Mouse (Mus musculus) MEL (cell line): ENCODE measurements around the gene Adam22. TPM values are rescaled to one million over a fixed set of nuclear protein-coding genes. Genes with fewer than 3 reads are reported as not detected.
A peak's percentile ranks its signal among the peaks of the same experiment; 100 is the strongest.

Source experiments
- DNase-seq: peaks from one replicate; pipeline ENCODE4 v3.0.0; 2011; ENCODE audit warnings: low read depth, low spot score
- H3K27ac ChIP-seq: 2 replicates; pipeline ENCODE4 v1.5.1; 2012; ENCODE audit warnings: low read depth, mild to moderate bottlenecking, control low read depth, low read length, moderate library complexity; ENCODE audit not compliant: control insufficient read depth
- H3K27me3 ChIP-seq, 2 experiments: fragments of 150-350 bp in 1 of 2; sonication (generic) in 1 of 2; 2 replicates each; pipeline ENCODE4 v1.6.1; 2012; ENCODE audit warnings: low read length in 2 of 2, mild to moderate bottlenecking in 2 of 2, improper control_type of control experiment in 1 of 2, moderate library complexity in 1 of 2; ENCODE audit not compliant: insufficient read depth in 2 of 2, control insufficient read depth in 1 of 2
- H3K36me3 ChIP-seq, 2 experiments: 2 replicates each; pipeline ENCODE4 v1.6.1; 2012 to 2014; ENCODE audit warnings: low read length in 2 of 2, improper control_type of control experiment in 1 of 2, inconsistent platforms in 1 of 2, mild to moderate bottlenecking in 1 of 2; ENCODE audit not compliant: insufficient read depth in 2 of 2, control insufficient read depth in 1 of 2
- H3K4me1 ChIP-seq, 2 experiments: fragments of 150-350 bp in 1 of 2; sonication (generic) in 1 of 2; 2 replicates each; pipeline ENCODE4 v1.6.1; 2012; ENCODE audit warnings: low read length in 2 of 2, improper control_type of control experiment in 1 of 2, mild to moderate bottlenecking in 1 of 2; ENCODE audit not compliant: insufficient read depth in 2 of 2, control insufficient read depth in 1 of 2
- H3K4me3 ChIP-seq, 2 experiments: fragments of 150-350 bp in 1 of 2; sonication (generic) in 1 of 2; 2 replicates each; pipeline ENCODE4 v1.5.1; 2012; ENCODE audit warnings: low read depth in 2 of 2, low read length in 2 of 2, mild to moderate bottlenecking in 2 of 2, moderate library complexity in 2 of 2, control low read depth in 1 of 2, improper control_type of control experiment in 1 of 2; ENCODE audit not compliant: control insufficient read depth in 1 of 2, insufficient read depth in 1 of 2
- H3K79me2 ChIP-seq: 2 replicates; pipeline ENCODE4 v1.6.1; 2012; ENCODE audit warnings: mild to moderate bottlenecking, low read length, moderate library complexity; ENCODE audit not compliant: control insufficient read depth, poor library complexity, insufficient read depth
- H3K9ac ChIP-seq: 2 replicates; pipeline ENCODE4 v1.6.1; 2012; ENCODE audit warnings: low read depth, mild to moderate bottlenecking, control low read depth, low read length, moderate library complexity; ENCODE audit not compliant: control insufficient read depth, poor library complexity, severe bottlenecking
- H3K9me3 ChIP-seq: fragments of 150-350 bp; sonication (generic); replicated peaks from 2 replicates; pipeline ENCODE4 v1.6.1; 2012; ENCODE audit warnings: mild to moderate bottlenecking, low read length, improper control_type of control experiment, moderate library complexity; ENCODE audit not compliant: insufficient read depth
- BHLHE40 ChIP-seq: IDR thresholded peaks from 2 replicates; pipeline ENCODE4 v1.6.1; 2012; ENCODE audit warnings: low read depth, mild to moderate bottlenecking, inconsistent platforms, low read length, improper control_type of control experiment, borderline replicate concordance
- CHD1 ChIP-seq: IDR thresholded peaks from 2 replicates; pipeline ENCODE4 v1.6.1; 2012; ENCODE audit warnings: low read depth, mild to moderate bottlenecking, inconsistent platforms, low read length, improper control_type of control experiment
- E2F4 ChIP-seq: IDR thresholded peaks from 2 replicates; pipeline ENCODE4 v1.6.1; 2011; ENCODE audit warnings: low read depth, low read length, improper control_type of control experiment, borderline replicate concordance
- ELF1 ChIP-seq: IDR thresholded peaks from 2 replicates; pipeline ENCODE4 v1.6.1; 2014; ENCODE audit warnings: low read depth, mild to moderate bottlenecking, inconsistent platforms, low read length, improper control_type of control experiment, moderate library complexity
- EP300 ChIP-seq, 2 experiments: IDR thresholded peaks; 2 replicates each; pipeline ENCODE4 v1.6.1; 2011; ENCODE audit warnings: improper control_type of control experiment in 2 of 2, low read length in 2 of 2, low read depth in 1 of 2, mild to moderate bottlenecking in 1 of 2
- GATA1 ChIP-seq: IDR thresholded peaks from 2 replicates; pipeline ENCODE4 v1.6.1; 2011; ENCODE audit warnings: low read depth, low read length, improper control_type of control experiment
- JUND ChIP-seq: IDR thresholded peaks from 2 replicates; pipeline ENCODE4 v1.6.1; 2011; ENCODE audit warnings: low read depth, mild to moderate bottlenecking, improper control_type of control experiment, low read length
- KAT2A ChIP-seq: conservative IDR thresholded peaks from 2 replicates; pipeline ENCODE4 v1.6.1; 2012; ENCODE audit warnings: low read depth, low read length, improper control_type of control experiment, inconsistent platforms
- MAFK ChIP-seq: IDR thresholded peaks from 2 replicates; pipeline ENCODE4 v1.6.1; 2011; ENCODE audit warnings: low read depth, mild to moderate bottlenecking, low read length, improper control_type of control experiment, borderline replicate concordance
- MEF2A ChIP-seq: IDR thresholded peaks from 2 replicates; pipeline ENCODE4 v1.6.1; 2014; ENCODE audit warnings: low read depth, mild to moderate bottlenecking, inconsistent platforms, low read length, improper control_type of control experiment; ENCODE audit not compliant: poor library complexity, insufficient replicate concordance, severe bottlenecking; ENCODE audit errors: extremely low read depth
- MYC ChIP-seq: IDR thresholded peaks from 2 replicates; pipeline ENCODE4 v1.6.1; 2011; ENCODE audit warnings: low read depth, mild to moderate bottlenecking, low read length, improper control_type of control experiment, moderate library complexity
- NELFE ChIP-seq: IDR thresholded peaks from 2 replicates; pipeline ENCODE4 v1.6.1; 2011; ENCODE audit warnings: low read depth, low read length, improper control_type of control experiment
- NRF1 ChIP-seq: IDR thresholded peaks from 2 replicates; pipeline ENCODE4 v1.6.1; 2014; ENCODE audit warnings: low read depth, mild to moderate bottlenecking, inconsistent platforms, low read length, improper control_type of control experiment, moderate library complexity; ENCODE audit not compliant: poor library complexity, insufficient read depth, severe bottlenecking
- POLR2AphosphoS2 ChIP-seq: IDR thresholded peaks from 2 replicates; pipeline ENCODE4 v1.6.1; 2011; ENCODE audit warnings: low read length, improper control_type of control experiment
- POLR2AphosphoS5 ChIP-seq: IDR thresholded peaks from 2 replicates; pipeline ENCODE4 v1.6.1; 2012; ENCODE audit warnings: low read depth, borderline replicate concordance, mild to moderate bottlenecking, inconsistent platforms, low read length, moderate library complexity, mixed read lengths
- RCOR1 ChIP-seq: IDR thresholded peaks from 2 replicates; pipeline ENCODE4 v1.6.1; 2012; ENCODE audit warnings: low read depth, mild to moderate bottlenecking, inconsistent platforms, low read length, improper control_type of control experiment
- SMC3 ChIP-seq: IDR thresholded peaks from 2 replicates; pipeline ENCODE4 v1.6.1; 2011; ENCODE audit warnings: low read depth, low read length, improper control_type of control experiment
- TBP ChIP-seq: IDR thresholded peaks from 2 replicates; pipeline ENCODE4 v1.8.0; 2011; ENCODE audit warnings: low read depth, low read length, improper control_type of control experiment
- USF2 ChIP-seq, 2 experiments: IDR thresholded peaks; 2 replicates each; pipeline ENCODE4 v1.6.1; 2011 to 2012; ENCODE audit warnings: improper control_type of control experiment in 2 of 2, low read length in 2 of 2, borderline replicate concordance in 1 of 2, inconsistent platforms in 1 of 2, low read depth in 1 of 2, mild to moderate bottlenecking in 1 of 2; ENCODE audit not compliant: insufficient read depth in 1 of 2
- ZC3H11A ChIP-seq: IDR thresholded peaks from 2 replicates; pipeline ENCODE4 v1.6.1; 2012; ENCODE audit warnings: low read depth, mild to moderate bottlenecking, inconsistent platforms, low read length, improper control_type of control experiment
- ZMIZ1 ChIP-seq: IDR thresholded peaks from 2 replicates; pipeline ENCODE4 v1.6.1; 2012; ENCODE audit warnings: low read depth, mild to moderate bottlenecking, inconsistent platforms, low read length, improper control_type of control experiment, moderate library complexity
- polyA plus RNA-seq, 2 experiments: library from polyadenylated mRNA; stranded (reverse) in 1 of 2; unstranded in 1 of 2; fragments of >175 nt in 1 of 2; fragments of >200 nt in 1 of 2; gene quantifications; 2 replicates each; pipeline versions ENCODE4 v1.2.1 to v1.2.4; 2012; ENCODE audit warnings: low replicate concordance in 2 of 2, low read depth in 1 of 2; ENCODE audit not compliant: insufficient read length in 2 of 2, insufficient read depth in 1 of 2, missing spikeins in 1 of 2
- total RNA-seq: library from RNA; depleted of rRNA; stranded (reverse); fragments of 300-350 nt; gene quantifications from 2 replicates; pipeline ENCODE4 v1.2.3, GENCODE M21; 2012

Adam22 gene
- total and polyA plus RNA-seq, 3 experiments = 1.2 to 1.6 TPM; not detected in 1

GRCm38 (mm10) chr5:8056141-8057017 is 311.6 kb downstream of the Adam22 start (continued):
- TF ChIP-seq ZMIZ1 = no peak; the same call in 1 of the 2 replicates
- TF ChIP-seq NELFE = peak; percentile 69
- TF ChIP-seq SMC3 = no peak
- no peak for TF ChIP-seq MYC
- TF ChIP-seq JUND = no peak
- TF ChIP-seq TBP = peak; percentile 48
- TF ChIP-seq POLR2AphosphoS2 = peak; percentile 66; the same call in 1 of the 2 replicates
- TF ChIP-seq POLR2AphosphoS5 = peak; percentile 33; the same call in 1 of the 2 replicates
- TF ChIP-seq ZC3H11A = no peak
- no peak for TF ChIP-seq USF2 (IDR thresholded peaks at IDR 0.05; ENCODE audit: borderline replicate concordance in 1 of 2, insufficient read depth in 1 of 2, low read depth in 1 of 2, low read length in 2 of 2)
- TF ChIP-seq BHLHE40 = no peak
- no peak; a peak in 1 of 4 replicates for TF ChIP-seq EP300 (IDR thresholded peaks at IDR 0.05; ENCODE audit: low read depth in 1 of 2, low read length in 2 of 2)
- peak; percentile 98 for TF ChIP-seq CHD1
- no peak for TF ChIP-seq NRF1
- no peak for TF ChIP-seq GATA1
- no peak for TF ChIP-seq MEF2A
- TF ChIP-seq ELF1 = no peak; the same call in 1 of the 2 replicates
- no peak for TF ChIP-seq KAT2A
- no peak for TF ChIP-seq MAFK
- TF ChIP-seq E2F4 = no peak

DNA sequence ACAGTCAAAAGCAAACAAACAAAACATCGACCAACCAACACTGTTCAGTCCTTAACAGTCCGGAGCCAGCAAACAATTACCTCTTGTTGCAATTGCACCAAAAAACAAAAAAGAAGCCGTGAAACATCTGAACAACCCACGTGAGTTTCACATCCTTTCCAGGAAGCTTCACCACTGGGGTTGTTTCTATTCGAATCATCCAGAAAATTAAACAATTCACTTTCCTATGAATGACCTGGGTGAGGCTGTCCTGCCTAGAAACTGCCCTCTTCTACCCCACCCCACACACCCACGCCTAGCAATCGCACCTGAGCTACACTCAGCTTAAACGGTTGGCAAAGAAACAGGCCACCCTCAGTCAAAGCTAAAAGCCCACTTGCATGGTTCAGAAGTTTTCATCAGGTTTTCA is 312.2 kb downstream of the Adam22 start:
- TF ChIP-seq ZMIZ1 (no peak), RCOR1 (0 out of 2 replicates have a peak, but pooled peaks have one; percentile 15), ELF1 (no peak)
- TF ChIP-seq, all 39 proteins: peak for 1
- peak overlapping the region; percentile 81 for H3K27ac ChIP-seq
- H3K9ac ChIP-seq = peak overlapping the region; percentile 99
- peak overlapping the region; percentile 92 to 99 for H3K4me3 ChIP-seq
- no peaks in the 10 kb centered on the region for H3K27me3 ChIP-seq
- no peaks in the 10 kb centered on the region for H3K9me3 ChIP-seq
- no peak for DNase-seq
- H3K4me1 ChIP-seq = peaks cover 0 to 5% of the 10 kb centered on the region in 2 experiments; a peak in 2 of 4 replicates
- peaks cover 7% of the 10 kb centered on the region; the same call in 1 of the 2 replicates for H3K79me2 ChIP-seq
- H3K36me3 ChIP-seq = peaks cover 0 to 5% of the 10 kb centered on the region in 2 experiments; a peak in 2 of 4 replicates
